Mouse (Mus musculus) c-Kit-positive CD71-positive TER-119-positive erythroid progenitor cells, embryonic 14.5 days (primary cell): ENCODE results near the gene Prss42.

Experiments used
- DNase-seq: peaks from one replicate; pipeline ENCODE4 v3.0.0-alpha.2; 2013; ENCODE audit warnings: low spot score

Prss42 gene

GRCm38 (mm10) chr9:110797866-110798265, at the start of gene Prss42:
TSS of gene Prss42 (plus strand) at chr9:110798166.
- DNase-seq: no peak

DNA sequence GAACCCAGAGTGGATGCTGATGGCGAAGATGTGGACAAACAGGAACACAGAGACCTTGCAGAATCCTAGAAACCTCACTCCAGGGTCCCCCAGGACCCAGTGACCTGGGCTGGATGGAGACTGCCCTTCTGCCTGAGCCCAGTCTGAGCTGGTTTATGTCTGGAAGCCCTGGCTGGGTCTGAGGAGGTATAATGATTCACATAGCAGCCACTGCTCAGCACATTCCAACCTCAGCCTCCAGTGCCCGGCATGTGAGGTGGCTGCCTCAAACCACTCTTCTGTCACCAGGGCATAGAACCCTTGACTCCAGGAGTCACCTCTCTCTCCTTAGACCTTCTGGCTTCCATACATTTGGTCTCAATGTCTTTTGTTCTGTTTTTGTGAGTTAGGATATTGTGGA, 49.5 kb upstream of the Prss42 start:
- DNase-seq: no peak

DNA sequence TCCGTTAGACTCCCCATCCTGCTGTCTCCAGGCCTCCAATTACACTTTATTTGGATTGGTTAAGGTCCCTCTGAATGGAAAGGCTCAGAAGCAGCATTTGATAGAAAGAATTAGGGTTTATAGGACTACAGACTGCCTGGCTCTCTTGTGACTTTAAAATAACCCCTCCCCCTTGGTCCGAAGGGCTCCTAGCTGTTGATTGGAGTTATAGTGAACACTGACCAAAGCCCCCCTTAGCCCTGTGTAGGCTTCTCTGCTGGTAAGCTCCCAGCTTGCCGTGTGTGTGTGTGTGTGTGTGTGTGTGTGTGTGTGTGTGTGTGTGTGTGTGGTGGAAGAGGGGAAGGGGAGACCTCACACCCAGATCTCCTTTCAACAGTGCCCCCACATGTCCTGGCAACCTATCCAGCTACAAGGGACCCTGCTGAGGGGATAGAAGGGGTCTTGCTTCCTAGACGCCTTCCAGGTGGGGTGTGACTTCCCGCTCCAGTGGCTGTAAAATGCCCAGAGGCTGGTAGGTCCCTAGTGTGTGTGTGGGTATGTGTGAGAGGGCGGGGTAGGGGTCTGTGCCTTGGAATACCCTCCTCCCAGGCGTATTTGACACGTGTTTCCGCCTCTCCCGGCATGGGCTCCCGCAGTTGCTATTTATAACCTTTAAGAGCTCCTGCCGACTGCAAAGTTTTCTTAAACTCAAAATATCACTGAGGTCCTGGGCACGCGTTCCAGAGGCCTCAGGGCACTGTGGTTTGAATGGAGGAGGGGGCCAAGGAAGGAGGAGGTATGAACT, 47.4 kb upstream of the Prss42 start:
- DNase-seq: no peak

- no peak for DNase-seq
These were observed 46.6 kb upstream of the Prss42 start for GRCm38 (mm10) chr9:110751412-110751811.

DNA sequence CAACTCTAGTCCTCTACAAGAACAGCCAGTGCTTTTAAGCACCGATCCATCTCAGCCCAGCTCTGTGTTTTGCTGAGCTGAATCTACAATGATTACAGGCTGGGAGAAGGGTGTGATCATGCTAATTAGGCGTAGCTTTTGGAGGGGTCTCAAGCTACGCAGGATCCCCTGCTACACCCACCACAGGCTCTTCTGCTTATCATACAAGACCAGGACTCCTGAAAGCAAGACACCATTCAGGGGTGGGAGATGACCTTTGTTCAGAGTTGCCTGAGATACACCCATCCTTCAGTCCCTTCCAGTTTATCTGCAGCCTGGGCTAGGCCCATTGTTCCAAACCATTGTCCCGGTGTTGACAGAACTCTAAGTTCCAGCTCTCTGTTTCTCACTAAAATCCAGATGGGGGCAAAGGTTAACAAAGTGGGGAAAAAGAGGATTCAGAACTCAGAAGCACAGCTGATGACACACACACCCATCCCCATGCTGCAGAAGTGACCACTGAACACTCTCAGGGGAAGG, 45.0 kb upstream of the Prss42 start:
- no peak for DNase-seq

DNA sequence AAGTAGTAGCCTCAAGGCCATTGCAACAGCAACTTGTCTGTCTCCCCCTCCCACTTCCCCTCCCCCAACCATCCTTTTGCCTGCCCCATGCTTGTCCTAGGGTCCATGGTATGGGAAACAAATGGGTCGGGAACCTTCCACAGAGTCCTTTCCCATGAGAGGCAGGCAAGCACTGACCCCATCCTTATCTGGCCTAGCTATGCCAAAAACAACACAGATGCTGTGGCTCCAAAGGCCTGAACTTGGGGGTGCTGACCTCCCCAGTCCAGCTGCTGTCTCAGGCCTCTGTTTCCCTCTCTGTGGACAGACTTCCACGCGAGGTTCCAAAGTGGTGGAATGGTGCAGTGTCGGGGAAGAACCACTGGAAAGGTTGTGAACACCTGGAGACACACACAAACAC, 44.2 kb upstream of the Prss42 start:
- DNase-seq: no peak

- DNase-seq: no peak
These were observed 40.1 kb upstream of the Prss42 start for GRCm38 (mm10) chr9:110757816-110758215.

DNA sequence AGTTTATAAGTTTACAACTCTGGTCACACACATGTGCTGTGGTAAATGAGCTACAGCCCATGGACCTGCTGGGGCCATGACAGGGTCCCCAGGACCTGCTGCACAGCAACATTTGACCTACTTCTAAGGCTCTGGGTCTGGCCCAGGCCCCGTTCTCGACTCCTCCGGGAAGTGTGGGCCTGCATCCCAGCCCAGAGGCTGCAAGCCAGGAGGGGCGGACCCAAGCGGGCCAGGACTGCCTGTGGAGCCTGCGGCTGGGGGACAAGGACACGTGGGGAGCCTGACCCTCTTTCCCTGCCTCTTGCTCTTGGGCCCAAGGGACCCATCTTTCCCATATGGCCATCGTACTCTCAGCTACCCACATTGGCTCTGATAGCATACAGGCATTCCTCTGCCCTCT, 39.4 kb upstream of the Prss42 start:
- DNase-seq: no peak

DNA sequence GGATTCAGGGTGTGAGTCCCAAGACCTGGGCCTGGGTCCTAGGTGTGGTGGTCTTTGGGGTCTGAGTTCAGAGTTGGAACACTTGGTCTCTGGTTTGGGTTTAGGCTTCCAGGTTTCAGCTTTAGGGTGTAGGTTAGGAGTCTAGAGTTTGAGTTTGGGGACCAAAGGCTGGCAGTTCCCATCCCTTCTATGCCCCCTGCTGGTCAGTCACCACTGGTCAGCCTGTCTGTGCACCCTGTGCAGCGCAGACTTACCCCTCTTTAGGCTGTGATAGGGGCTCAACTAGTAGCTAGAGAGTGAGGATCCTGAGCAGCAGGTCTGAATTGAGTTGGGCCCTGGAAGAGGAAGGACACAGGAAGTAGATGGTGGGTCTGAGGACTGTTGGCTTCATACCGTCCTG, 38.7 kb upstream of the Prss42 start:
- no peak for DNase-seq

- no peak for DNase-seq
These were observed 37.1 kb upstream of the Prss42 start for GRCm38 (mm10) chr9:110760886-110761285.

DNA sequence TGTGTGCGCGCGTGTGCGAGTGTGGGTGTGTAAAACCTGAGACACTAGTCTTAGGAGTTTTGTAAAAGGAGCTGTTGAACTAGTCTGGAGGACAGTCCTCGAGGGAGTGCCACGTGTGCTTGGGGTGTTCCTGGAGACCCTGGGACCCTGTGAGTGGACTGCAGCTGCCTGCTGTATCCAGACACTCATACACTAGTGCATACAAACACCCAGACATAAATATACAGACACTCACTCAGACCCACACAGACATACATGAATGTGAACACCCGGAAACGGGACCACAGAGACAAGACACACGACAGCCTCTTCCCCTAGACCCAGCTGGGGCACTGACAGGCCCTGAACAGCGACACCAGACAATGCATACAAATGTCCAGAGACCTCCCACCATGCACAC, 35.2 kb upstream of the Prss42 start:
- no peak for DNase-seq

GRCm38 (mm10) chr9:110763405-110763804, 34.6 kb upstream of the Prss42 start:
- no peak for DNase-seq

DNA sequence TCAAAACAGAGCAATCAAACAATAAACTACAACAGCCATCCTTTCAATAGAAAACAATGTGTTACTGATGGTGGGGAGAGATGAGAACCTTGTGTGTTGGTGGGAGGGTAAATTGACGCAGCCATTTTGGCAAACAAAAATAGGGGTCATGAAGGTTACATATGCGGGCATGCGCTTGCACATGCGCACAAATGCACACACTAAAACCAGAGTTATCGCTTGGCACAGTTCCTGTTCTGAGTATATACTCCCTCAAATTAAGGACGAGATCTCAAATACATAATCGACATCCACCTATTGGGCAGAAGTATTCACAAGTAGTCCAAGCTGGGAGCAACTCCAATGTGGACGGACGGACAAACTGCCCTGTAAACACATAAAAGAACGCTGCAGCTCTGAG, 25.6 kb upstream of the Prss42 start:
- DNase-seq: no peak

GRCm38 (mm10) chr9:110774403-110775268, 23.3 kb upstream of the Prss42 start:
- no peak for DNase-seq

GRCm38 (mm10) chr9:110775269-110776022, 22.5 kb upstream of the Prss42 start:
- no peak for DNase-seq

DNA sequence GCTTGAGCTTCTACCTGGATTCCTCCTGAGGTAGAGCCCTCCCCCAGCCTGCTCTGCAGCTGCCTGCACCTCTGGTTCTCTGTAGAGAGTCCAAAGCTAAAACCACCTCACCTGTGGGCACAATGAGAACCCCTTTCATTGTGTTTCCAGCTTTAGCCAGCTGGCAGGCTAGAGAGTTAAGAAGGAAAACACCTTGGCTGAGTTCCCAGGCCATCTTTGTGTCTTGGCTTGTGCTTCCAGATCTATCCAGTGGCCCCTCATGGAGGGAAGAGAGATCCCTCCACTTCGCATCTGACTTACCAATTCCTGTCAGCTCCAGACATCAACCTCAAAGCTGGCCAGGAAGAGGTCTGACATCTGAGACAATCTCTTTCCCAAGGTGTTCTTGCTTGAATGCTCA, 19.9 kb upstream of the Prss42 start:
- DNase-seq: no peak

DNA sequence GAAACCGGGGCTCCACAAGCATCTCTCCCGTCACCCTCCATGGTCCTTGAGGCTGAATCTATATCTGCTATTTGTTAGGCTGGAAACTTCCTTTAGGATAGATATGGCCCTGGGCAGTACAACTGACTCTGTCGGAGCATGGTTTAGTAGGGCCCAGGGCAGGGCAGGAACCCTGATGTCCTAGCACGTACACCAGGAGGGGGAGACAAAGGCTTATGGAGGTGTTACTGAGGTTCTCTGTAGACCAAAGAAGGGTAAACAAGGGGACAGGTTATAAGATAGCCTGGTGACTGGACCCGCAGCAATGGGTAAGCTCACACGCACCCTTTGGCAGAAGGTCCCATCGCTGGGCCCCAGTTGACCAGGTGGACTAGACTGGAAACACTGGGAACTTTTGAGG, 19.4 kb upstream of the Prss42 start:
- DNase-seq: no peak

DNA sequence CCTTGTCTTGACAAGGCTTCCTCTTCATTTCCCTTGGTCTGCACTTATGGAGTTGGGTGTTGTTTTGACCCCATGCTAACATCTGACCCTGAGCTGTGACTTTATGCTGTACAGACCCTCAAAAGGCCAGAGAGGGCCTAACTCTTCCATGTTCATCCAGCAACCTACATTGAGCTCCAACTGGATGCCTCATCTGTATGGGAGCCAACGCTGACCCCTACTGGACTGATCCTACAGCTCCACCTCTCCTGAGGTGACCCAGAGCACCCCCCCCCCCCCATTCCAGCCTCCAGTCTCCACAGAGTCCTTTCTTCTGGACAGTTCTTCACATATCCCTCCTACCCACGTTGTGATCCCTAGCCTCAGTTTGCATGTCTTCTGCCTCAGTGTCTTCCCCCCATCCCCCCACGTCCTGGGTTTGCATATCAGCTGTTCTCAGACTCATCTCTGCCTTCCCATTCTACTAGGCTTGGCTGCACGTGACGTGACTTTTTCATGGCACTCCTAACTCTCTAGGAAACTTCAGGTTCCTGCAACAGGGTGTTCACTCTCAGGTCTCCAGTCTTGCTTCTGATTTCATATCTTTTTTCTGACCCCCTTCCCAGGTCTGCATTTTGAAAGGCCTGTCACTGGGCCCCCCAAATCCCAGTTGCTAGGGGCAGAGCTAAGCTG, 18.6 kb upstream of the Prss42 start:
- DNase-seq: no peak

DNA sequence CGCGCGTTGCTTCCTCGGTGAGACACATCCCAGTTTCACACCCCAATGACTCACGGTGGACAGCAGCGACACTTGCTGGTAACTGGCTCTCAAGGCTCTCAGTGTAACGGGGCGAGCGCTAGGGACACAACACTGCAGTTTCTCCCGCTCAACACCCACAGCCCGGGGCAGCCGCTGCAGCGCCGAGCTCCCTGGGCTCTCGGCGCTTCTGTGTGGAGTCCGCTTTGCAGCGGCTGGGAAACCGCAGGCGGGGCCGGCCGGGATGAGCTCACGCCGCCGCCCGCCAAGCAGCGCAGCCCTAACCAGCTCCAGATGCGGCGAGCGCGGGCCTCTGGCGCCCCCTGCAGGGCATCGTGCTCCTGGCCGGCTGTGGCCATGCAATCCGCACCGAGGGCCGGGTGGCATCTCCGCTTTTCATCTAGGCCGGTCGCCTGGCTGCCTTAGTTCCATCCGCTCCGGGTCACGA, 16.7 kb upstream of the Prss42 start:
- DNase-seq: peak; percentile 71

- DNase-seq: no peak
These were observed 16.2 kb upstream of the Prss42 start for GRCm38 (mm10) chr9:110781731-110782130.

DNA sequence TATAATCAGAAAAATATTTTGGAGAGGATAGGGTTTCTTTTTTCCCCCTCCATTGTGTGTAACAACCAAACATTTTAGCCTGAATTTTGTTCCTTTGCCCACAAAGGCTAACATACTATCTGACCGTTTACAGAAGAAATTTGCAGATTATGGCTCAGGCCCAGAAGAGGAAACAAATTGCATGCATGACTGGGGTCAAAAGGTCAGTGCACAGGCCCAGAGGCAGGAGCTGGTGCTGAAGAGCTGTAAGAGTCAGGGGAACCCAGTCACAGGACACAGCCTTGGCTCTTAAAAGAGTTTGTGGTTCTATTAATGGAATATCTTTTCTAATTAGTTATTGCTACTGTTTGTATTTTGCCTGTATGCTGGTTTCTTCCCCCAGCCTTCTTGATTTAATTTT, 14.4 kb upstream of the Prss42 start:
- no peak for DNase-seq

DNA sequence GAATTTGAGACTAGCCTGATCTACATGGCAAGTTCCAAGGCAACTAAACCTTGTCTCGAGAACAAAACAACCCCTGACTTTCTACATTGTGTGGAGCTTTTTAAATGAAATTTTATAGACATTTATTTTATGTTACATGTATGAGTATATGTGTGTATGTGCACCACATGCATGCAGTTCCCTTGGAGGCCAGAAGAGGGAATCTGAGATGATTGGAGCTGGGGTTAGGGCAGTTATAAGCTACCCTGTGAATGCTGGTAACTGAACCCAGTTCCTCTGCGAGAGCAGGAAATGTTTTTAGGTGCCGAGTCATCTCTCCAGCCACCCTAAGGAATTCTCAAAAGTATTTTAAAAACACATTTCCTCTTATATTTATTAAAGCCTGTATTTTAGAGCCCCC, 9.8 kb upstream of the Prss42 start:
- no peak for DNase-seq
